Mouse (Mus musculus): ENCODE results near the gene Flvcr2.

- TF ChIP-seq CTCF (IDR thresholded peaks at IDR 0.05; ENCODE audit: control insufficient read depth, insufficient read depth, insufficient read length) (no peak), USF1 (IDR thresholded peaks at IDR 0.05; ENCODE audit: low read depth) (no peak), MYOD1 (IDR thresholded peaks at IDR 0.05; ENCODE audit: control insufficient read depth, insufficient read length, low read depth) (no peak), CEBPB (IDR thresholded peaks at IDR 0.05; ENCODE audit: low read depth) (no peak), MAX (IDR thresholded peaks at IDR 0.05) (no peak)
Measured at GRCm38 (mm10) chr12:85834543-85834942, 88.2 kb downstream of the Flvcr2 start.
